Mouse (Mus musculus) megakaryocyte, embryonic 14.5 days (primary cell): ENCODE results near the gene Med11.

Experiments
- FLI1 ChIP-seq: IDR thresholded peaks from 2 replicates; pipeline ENCODE4 v1.6.1; 2012; ENCODE audit warnings: low read length, inconsistent platforms, mixed read lengths
- GATA1 ChIP-seq: IDR thresholded peaks from 3 replicates; pipeline ENCODE4 v1.6.1; 2012; ENCODE audit warnings: mixed read lengths, low read length, inconsistent platforms, borderline replicate concordance

GRCm38 (mm10) chr11:70440637-70441036 is 11.1 kb upstream of the Med11 start:
- TF ChIP-seq GATA1: no peak
- TF ChIP-seq FLI1: no peak
